Mouse (Mus musculus) heart, postnatal 0 days (tissue): ENCODE measurements at regions not wholly inside any gene's neighbourhood (a gene's known extent, or its start where the extent isn't known, plus 50 kb on each side); places are given as distances from the start of the nearest gene placed in this dataset.

ENCODE experiments used
- ATAC-seq: fragments of 200-750 bp; cut with Nextera tagmentation; 2 replicates; pipeline ENCODE4 v1.8.0; 2017; ENCODE audit warnings: low read depth, moderate number of reproducible peaks, moderate library complexity; ENCODE audit not compliant: insufficient read depth
- DNase-seq: peaks from one replicate; pipeline ENCODE4 v3.0.0-alpha.2; 2016; ENCODE audit warnings: low spot score
- H3K27ac ChIP-seq: fragments of 300-500 bp; sonication (generic); 2 replicates; pipeline ENCODE4 v1.5.1; 2014; ENCODE audit warnings: low read depth, mild to moderate bottlenecking
- H3K27me3 ChIP-seq: fragments of 300-500 bp; sonication (generic); 2 replicates; pipeline ENCODE4 v1.6.1; 2014; ENCODE audit warnings: low read length, mixed read lengths; ENCODE audit not compliant: control insufficient read depth, insufficient read depth
- H3K36me3 ChIP-seq: fragments of 300-500 bp; sonication (generic); replicated peaks from 2 replicates; pipeline ENCODE4 v1.6.1; 2014; ENCODE audit warnings: low read length, mixed read lengths; ENCODE audit not compliant: control insufficient read depth, insufficient read depth
- H3K4me1 ChIP-seq: fragments of 300-500 bp; sonication (generic); 2 replicates; pipeline ENCODE4 v1.6.1; 2014; ENCODE audit warnings: antibody characterized with exemption; ENCODE audit not compliant: control insufficient read depth, insufficient read depth
- H3K4me2 ChIP-seq: fragments of 300-500 bp; sonication (generic); 2 replicates; pipeline ENCODE4 v1.6.1; 2014; ENCODE audit warnings: low read depth, mild to moderate bottlenecking, low read length, moderate library complexity
- H3K4me3 ChIP-seq: fragments of 300-500 bp; sonication (generic); 2 replicates; pipeline ENCODE4 v1.5.1; 2014; ENCODE audit warnings: low read depth, low read length
- H3K9ac ChIP-seq: fragments of 300-500 bp; sonication (generic); replicated peaks from 2 replicates; pipeline ENCODE4 v1.6.1; 2014; ENCODE audit warnings: low read depth, low read length, mixed read lengths
- H3K9me3 ChIP-seq: fragments of 300-500 bp; sonication (generic); replicated peaks from 2 replicates; pipeline ENCODE4 v1.6.1; 2016; ENCODE audit warnings: low read length; ENCODE audit not compliant: control insufficient read depth
- CTCF ChIP-seq: IDR thresholded peaks from 2 replicates; pipeline ENCODE4 v1.5.1; 2016; ENCODE audit warnings: antibody characterized with exemption, control low read depth, low read depth
- EP300 ChIP-seq: IDR thresholded peaks from 2 replicates; pipeline ENCODE4 v1.6.1; 2016; ENCODE audit warnings: antibody characterized with exemption, low read depth
- WGBS: fragments of 180-500 bp; shearing (Covaris S2); extraction: QIAGEN DNeasy Blood & Tissue Kit; methylation state at CpG from one replicate; pipeline ENCODE4 v1.1.7; 2014; 5-methylcytosine and 5-hydroxymethylcytosine counted together

DNA sequence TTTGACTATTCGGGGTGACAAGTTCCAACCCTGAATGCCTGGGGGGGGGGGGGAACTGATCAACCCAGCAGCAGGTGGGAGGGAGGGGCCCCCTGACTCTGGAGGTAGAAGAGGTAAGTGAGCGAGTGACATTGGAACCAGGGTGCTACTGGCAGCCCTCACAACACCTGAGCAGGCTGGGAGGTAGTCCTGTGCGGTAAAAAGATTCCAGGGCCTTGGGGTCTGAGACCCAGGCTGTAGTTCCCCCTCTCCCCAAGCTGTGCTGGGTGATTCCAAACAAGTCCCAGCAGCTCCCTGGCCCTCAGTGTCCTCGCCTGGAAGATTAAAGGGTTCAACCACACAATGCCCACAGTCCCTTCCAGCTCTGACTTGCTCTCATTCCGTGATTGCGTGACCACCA is 240.4 kb downstream of the 3110018I06Rik start:
- no peak overlapping the region for H3K4me2 ChIP-seq
- H3K27me3 ChIP-seq: no peaks in the 10 kb centered on the region
- H3K9me3 ChIP-seq: no peaks in the 10 kb centered on the region
- ATAC-seq: no peak
- H3K9ac ChIP-seq: no peak overlapping the region
- TF ChIP-seq CTCF: no peak
- TF ChIP-seq EP300: no peak
- WGBS: 77% methylated on average over 6 of the region's 6 CpGs
- H3K27ac ChIP-seq: no peak overlapping the region
- no peaks in the 10 kb centered on the region for H3K4me1 ChIP-seq
- H3K4me3 ChIP-seq: no peak overlapping the region
- DNase-seq: no peak
- H3K36me3 ChIP-seq: no peaks in the 10 kb centered on the region

DNA sequence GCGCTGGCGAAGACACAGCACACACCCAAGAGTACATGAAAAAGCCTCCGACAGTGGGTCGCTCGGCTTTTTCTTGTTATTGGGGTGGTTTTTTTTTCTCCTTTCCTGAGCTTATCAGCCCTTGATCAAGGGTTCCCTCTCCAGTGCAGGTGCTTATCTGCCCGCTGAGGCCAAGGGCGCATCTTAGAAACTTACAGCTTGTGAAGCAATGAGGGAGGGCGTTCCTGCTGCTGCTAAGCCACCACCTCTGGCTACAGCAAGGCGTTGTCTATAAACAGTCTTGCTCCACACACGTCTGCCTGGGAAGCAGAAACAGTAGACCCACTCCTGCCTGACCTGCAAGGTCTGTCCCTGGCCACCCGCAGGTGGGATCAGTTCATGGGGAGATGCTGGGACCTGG is 240.9 kb downstream of the 3110018I06Rik start:
- Histone ChIP-seq H3K27ac (no peak overlapping the region), H3K27me3 (no peaks in the 10 kb centered on the region), H3K4me2 (no peak overlapping the region), H3K9ac (no peak overlapping the region), H3K9me3 (no peaks in the 10 kb centered on the region), H3K36me3 (no peaks in the 10 kb centered on the region), H3K4me3 (no peak overlapping the region), H3K4me1 (no peaks in the 10 kb centered on the region)
- ATAC-seq: no peak
- WGBS: 78% methylated on average over 11 of the region's 11 CpGs
- TF ChIP-seq CTCF: no peak
- no peak for TF ChIP-seq EP300
- DNase-seq: no peak

DNA sequence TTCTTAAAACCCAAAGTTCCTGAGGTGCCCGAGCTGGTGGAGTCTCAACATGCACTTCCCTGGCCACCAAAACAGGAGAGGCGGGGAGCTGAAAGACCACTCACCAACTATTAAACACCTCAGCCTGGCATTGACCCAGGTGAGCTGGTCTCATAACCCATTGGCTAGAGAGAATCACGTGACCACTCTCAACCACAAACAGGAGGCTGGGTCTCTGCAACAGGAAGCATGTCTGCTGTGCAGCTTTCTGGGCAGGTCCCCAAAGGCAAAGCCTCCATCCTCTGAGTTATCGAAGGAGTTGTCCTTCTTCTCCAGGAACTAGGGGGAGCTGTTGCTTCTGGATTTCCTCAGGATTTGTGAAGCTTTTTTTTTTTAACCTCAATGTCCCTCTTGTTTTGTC is 242.5 kb downstream of the 3110018I06Rik start:
- WGBS: 63% methylated on average over 4 of the region's 4 CpGs

DNA sequence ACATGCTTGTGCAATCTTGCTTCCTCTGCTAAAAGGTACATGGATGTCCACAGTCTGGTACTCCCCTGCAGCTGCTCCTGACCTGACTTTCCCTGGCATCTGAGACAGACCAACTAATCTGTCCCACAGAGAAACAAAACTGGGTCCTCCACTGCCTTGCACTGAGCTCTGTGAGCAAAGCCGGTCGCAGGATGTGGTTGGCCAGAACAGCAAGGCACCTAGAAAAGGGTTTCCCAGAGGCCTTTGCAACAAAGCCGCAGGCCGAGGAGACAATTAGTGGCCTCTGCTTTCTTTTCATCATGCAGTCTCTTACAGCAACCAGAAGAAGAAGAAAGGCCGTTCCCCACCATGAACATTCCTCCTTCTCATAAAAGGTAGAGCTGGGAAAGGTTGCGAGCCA is 246.1 kb downstream of the 3110018I06Rik start:
- Histone ChIP-seq H3K36me3 (no peaks in the 10 kb centered on the region), H3K9me3 (no peaks in the 10 kb centered on the region), H3K27me3 (0 out of 2 replicates have a peak, but pooled peaks cover 2% of the 10 kb centered on the region), H3K4me3 (no peak overlapping the region), H3K4me1 (no peaks in the 10 kb centered on the region), H3K4me2 (no peak overlapping the region), H3K9ac (no peak overlapping the region), H3K27ac (no peak overlapping the region)
- 83% methylated on average over 6 of the region's 6 CpGs for WGBS
- TF ChIP-seq EP300: no peak
- TF ChIP-seq CTCF: no peak
- ATAC-seq (no peak), DNase-seq (no peak)

More for the DNA sequence above, 242.5 kb downstream of the 3110018I06Rik start:
- Histone ChIP-seq H3K4me3 (no peak overlapping the region), H3K27me3 (0 out of 2 replicates have a peak, but pooled peaks cover 2% of the 10 kb centered on the region), H3K4me1 (no peaks in the 10 kb centered on the region), H3K9me3 (no peaks in the 10 kb centered on the region), H3K27ac (no peak overlapping the region), H3K36me3 (no peaks in the 10 kb centered on the region), H3K4me2 (no peak overlapping the region), H3K9ac (no peak overlapping the region)
- ATAC-seq (no peak), DNase-seq (no peak)
- TF ChIP-seq CTCF (no peak), EP300 (no peak)

DNA sequence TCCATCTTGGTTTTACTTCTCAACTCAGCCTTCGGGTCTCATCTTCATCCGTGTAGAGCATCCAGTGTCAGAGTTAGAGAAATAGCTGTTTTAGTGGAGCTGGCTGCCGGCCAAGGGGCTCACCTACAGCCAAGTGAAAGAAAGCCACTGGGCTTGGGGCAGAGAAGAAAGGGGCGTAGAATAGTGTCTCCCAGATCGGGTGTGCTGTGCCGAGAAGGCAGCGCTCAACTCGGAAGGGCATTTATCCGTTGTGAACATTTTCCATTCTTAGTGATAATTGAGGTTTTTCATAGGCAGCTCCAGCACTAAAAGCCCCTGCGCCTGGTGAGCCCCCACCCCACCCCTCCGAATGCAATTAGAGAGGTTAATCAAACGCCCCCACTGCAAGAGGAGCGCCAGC is 254.2 kb downstream of the 3110018I06Rik start:
- Histone ChIP-seq H3K4me2 (no peak overlapping the region), H3K36me3 (no peaks in the 10 kb centered on the region), H3K9ac (no peak overlapping the region), H3K27ac (no peak overlapping the region), H3K9me3 (no peaks in the 10 kb centered on the region), H3K4me1 (no peaks in the 10 kb centered on the region), H3K4me3 (no peak overlapping the region), H3K27me3 (no peaks in the 10 kb centered on the region)
- ATAC-seq: no peak
- 81% methylated on average over 13 of the region's 13 CpGs for WGBS
- no peak for TF ChIP-seq CTCF
- no peak for TF ChIP-seq EP300
- no peak for DNase-seq

DNA sequence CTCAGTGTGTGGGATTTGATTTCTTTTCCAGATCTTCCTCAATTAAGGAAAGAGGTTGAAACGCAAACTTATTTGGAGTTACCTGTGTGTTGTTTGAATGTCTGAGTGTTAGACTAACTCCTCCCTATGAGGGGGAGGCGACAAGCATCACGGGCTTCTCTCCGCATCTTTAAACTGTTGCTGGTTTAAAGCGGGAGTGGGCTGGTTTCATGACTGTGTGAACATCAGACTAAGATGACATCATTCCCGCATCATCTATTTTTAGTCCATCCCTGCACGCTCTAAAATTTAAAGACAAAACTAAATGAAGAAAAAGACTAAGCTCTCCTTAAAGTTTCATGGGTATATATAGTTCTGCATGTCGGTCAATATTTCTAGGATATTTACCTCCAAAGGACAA is 256.4 kb downstream of the 3110018I06Rik start:
- H3K27me3 ChIP-seq: no peaks in the 10 kb centered on the region
- no peaks in the 10 kb centered on the region for H3K36me3 ChIP-seq
- no peak overlapping the region for H3K27ac ChIP-seq
- WGBS: 49% methylated on average over 8 of the region's 8 CpGs
- no peak overlapping the region for H3K9ac ChIP-seq
- no peak for ATAC-seq
- DNase-seq: no peak
- H3K4me2 ChIP-seq: no peak overlapping the region
- H3K4me1 ChIP-seq: peaks cover 3% of the 10 kb centered on the region; the same call in 1 of the 2 replicates
- TF ChIP-seq EP300 (no peak), CTCF (no peak)
- no peak overlapping the region for H3K4me3 ChIP-seq
- H3K9me3 ChIP-seq: no peaks in the 10 kb centered on the region
